Mouse (Mus musculus): ENCODE measurements around the gene Cox16.
"Not testable (repeated sequence)": the region's sequence is repeated elsewhere in the genome, so short reads cannot be mapped to it uniquely, and the experiment has no call there.

Cox16 gene

GRCm38 (mm10) chr12:81484727-81485191 lies at the start of gene Cox16:
Gene Cox16 (minus strand): TSS chr12:81485127.
- peak; percentile 85 for DNase-seq

GRCm38 (mm10) chr12:81533029-81533419 lies 48.1 kb upstream of the Cox16 start:
- DNase-seq: no peak

- peak; percentile 82 for DNase-seq
Measured at GRCm38 (mm10) chr12:81532316-81533028, 47.5 kb upstream of the Cox16 start, which contains the start of the genes Gm20498 and Synj2bp. Gene Gm20498 (minus strand): TSS chr12:81532905. Gene Synj2bp (minus strand): TSS chr12:81532911.

- DNase-seq: not testable (repeated sequence)
Measured at GRCm38 (mm10) chr12:81530587-81530986, 45.7 kb upstream of the Cox16 start.

DNA sequence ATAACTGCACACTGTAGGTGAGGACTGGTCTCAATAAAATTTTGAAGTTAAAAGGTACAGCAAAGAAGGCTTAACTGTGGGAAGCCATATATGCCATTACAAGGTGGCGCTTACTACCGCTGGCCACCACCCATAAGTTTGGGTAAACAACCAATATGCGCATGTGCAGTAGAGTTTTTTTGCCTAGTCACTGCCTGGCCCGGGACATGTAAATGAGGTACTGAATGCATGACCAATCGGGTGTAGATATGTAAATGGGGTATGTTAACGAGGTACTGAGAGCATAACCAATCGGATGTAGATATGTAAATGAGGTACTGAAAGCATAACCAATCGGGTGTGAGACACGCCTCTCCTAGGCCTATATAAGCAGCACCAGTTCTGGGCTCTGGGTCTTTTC lies 12.0 kb upstream of the Cox16 start:
- DNase-seq: not testable (repeated sequence)

DNA sequence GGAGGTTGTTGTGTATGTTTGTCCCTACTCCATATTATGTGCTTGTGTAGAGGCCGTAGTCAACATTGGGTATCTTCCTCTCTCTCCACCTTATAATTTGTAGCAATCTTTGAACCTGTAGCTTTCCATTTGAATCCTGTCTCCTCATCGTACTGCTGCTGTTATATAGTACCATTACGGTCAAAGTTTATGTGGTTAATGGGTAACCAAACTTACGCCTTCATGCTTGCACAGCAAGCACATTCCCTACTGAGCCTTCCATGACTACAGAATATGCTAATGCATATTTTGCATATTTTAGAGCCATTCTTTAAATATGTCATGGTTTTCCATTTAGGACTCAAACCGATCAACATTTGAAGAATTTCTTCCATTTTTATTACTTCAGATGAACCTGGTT lies 5.6 kb upstream of the Cox16 start:
- DNase-seq: no peak

DNA sequence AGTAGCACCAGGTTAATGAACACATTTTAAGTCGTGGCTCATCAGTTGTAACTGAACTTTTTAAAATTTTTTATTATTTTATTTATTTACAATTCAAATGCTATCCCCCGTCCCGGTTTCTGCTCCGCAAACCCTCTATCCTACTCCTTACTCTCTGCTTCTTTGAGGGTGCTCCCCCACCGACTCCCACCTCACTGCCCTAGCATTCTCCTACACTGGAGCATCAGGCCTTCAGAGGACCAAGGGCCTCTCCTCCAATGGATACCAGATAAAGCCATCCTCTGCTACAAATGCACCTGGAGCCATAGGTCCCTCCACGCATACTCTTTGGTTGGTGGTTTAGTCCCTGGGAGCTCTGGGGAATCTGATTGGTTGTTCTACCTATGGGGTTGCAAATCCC lies 384 bp upstream of the Cox16 start:
- no peak for DNase-seq

DNA sequence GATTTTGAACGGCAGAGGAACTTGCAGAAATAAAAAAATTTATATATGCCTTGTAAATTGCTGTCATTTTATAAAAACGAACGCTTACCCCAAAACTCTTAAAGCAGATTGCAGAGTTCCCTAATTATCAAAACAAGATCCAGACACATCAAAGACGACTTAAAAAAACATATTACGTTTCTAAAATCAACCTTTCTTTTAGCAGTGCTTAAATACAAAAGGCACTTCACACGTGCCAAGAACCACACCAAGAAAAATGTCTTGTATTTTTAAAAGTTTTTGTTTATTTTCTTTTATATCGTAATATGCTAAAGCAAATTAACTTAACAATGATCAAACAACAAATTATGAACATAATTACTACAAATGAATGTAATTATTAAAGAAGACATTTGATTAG lies 715 bp downstream of the Cox16 start:
- no peak for DNase-seq

DNA sequence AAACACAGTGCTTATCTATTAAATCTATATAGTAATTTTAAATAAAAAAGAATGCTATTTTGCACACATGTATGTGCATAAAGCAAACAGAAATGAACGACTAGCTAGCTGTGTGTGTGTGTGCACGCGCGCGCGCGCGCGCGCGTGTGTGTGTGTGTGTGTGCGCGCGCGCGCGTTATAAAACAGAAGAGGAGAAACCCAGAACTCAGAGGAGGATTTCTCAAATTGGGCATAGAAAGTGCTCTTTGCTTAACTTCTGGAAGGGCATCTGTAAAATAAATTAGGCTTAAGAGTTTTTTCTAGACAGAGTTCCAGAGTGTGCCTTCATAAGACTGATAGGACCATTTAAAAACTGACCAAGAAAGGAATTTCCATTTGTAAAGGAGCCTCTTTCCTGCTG lies 1.3 kb downstream of the Cox16 start:
- no peak for DNase-seq

DNA sequence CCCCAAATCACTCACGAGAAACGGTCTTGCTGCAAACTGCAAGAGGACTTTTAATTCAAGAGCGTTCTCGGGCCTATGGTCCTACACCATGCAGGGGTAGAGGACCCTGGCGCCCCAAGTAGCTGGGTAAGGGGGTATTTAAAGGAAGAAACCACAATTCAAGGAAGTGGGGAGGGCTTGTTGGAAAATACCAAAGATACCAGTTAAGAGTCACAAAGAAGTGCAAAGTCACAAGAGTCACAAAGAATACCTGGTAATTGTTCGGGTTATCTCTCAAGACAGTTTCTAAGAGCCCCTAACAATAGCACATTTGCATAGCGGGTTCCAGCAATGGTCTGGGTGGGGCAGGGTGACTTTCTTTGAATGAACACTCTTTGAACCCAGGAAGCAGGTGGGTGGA lies 25.9 kb downstream of the Cox16 start:
- DNase-seq: not testable (repeated sequence)

- not testable (repeated sequence) for DNase-seq
Measured at GRCm38 (mm10) chr12:81438985-81439384, 45.9 kb downstream of the Cox16 start.

GRCm38 (mm10) chr12:81434778-81435177 lies 50.1 kb downstream of the Cox16 start:
- not testable (repeated sequence) for DNase-seq

DNA sequence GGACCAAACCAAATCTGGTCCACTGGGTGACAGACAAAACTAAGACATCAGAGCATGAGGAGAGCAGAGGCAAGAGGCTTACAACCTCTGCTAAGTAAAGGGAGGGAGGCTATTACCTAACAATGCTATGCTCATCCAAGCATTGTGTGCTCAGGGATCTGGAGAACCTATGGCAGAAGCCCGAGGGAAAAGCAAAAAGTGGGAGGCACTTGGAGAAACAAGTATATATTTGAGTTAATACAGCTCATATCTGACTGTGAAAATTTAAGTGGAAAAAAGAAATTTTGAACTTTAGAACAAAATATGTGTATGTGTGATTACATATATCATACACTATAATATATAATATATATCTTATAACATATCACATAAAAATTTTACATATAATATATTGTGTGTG lies 63.1 kb downstream of the Cox16 start, which contains the start of gene Adam4:
Gene Adam4, minus strand, starts transcription at position 101 of the 400 bp plus-strand sequence.
- no peak for DNase-seq

GRCm38 (mm10) chr12:81413211-81413610 lies 71.7 kb downstream of the Cox16 start:
- no peak for DNase-seq

- DNase-seq: no peak
Measured at GRCm38 (mm10) chr12:81408966-81409365, 76.0 kb downstream of the Cox16 start.

- peak; percentile 71 for DNase-seq
Measured at GRCm38 (mm10) chr12:81402187-81402586, 82.7 kb downstream of the Cox16 start.

GRCm38 (mm10) chr12:81379364-81379763 lies 105.6 kb downstream of the Cox16 start, which contains the start of gene Gm4787:
Gene Gm4787 (minus strand): TSS chr12:81379464.
- not testable (repeated sequence) for DNase-seq

GRCm38 (mm10) chr12:81333841-81334240 lies 151.1 kb downstream of the Cox16 start:
- DNase-seq: no peak

DNA sequence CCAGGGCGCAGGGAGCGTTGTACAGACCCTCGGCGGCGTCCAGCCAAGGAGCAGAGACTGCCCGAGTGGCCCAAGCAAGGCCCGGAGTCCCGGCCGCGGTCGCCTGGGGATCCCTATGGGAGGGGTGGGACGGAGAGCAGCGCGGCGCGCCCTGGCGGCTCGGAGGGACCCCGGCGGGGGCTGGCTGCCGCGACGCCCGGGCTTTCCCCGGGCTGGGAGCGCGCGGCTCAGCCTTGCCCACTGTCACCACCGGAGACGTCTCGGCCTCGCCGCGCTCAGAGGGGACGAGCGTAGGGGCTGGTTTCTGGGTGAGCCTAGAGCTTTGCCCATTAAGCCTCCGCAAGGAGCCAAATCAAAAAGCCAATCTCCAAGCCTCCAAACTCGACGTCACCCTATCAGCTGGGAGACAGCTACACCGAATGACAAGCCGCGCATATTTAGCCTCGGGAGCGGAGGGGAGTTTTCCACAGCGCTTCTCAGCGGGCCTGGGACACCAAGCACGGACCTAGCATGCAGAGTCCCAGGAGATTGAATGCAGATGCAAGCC lies 152.0 kb downstream of the Cox16 start, which contains the start of gene Slc8a3:
Gene Slc8a3, minus strand, starts transcription at position 306 of the 547 bp plus-strand sequence.
- DNase-seq: peak; percentile 8

GRCm38 (mm10) chr12:81331937-81332874 lies 152.7 kb downstream of the Cox16 start:
- peak; percentile 4 for DNase-seq

GRCm38 (mm10) chr12:81331046-81331638 lies 153.8 kb downstream of the Cox16 start:
- DNase-seq: no peak

GRCm38 (mm10) chr12:81324991-81325390 lies 159.9 kb downstream of the Cox16 start:
- DNase-seq: no peak

- no peak for DNase-seq
Measured at GRCm38 (mm10) chr12:81324116-81324515, 160.8 kb downstream of the Cox16 start.
